Mouse (Mus musculus) embryonic facial prominence, embryonic 10.5 days (tissue): ENCODE data around the gene Pde4d. TPM values are rescaled to one million over a fixed set of nuclear protein-coding genes. Genes with fewer than 3 reads are reported as not detected.
A peak's percentile ranks its signal among the peaks of the same experiment; 100 is the strongest.

ENCODE experiments used
- DNase-seq: peaks from one replicate; pipeline ENCODE4 v3.0.0-alpha.2; 2017; ENCODE audit warnings: low spot score
- H3K27ac ChIP-seq: fragments of 300-500 bp; sonication (generic); replicated peaks from 2 replicates; pipeline ENCODE4 v1.5.1; 2016; ENCODE audit warnings: mild to moderate bottlenecking
- H3K27me3 ChIP-seq: fragments of 300-500 bp; sonication (generic); replicated peaks from 2 replicates; pipeline ENCODE4 v1.6.1; 2016; ENCODE audit warnings: low read depth, mild to moderate bottlenecking; ENCODE audit not compliant: poor library complexity, severe bottlenecking
- H3K36me3 ChIP-seq: fragments of 300-500 bp; sonication (generic); replicated peaks from 2 replicates; pipeline ENCODE4 v1.6.1; 2016; ENCODE audit warnings: mild to moderate bottlenecking, moderate library complexity
- H3K4me1 ChIP-seq: fragments of 300-500 bp; sonication (generic); 2 replicates; pipeline ENCODE4 v1.6.1; 2016
- H3K4me3 ChIP-seq: fragments of 300-500 bp; sonication (generic); 2 replicates; pipeline ENCODE4 v1.5.1; 2016; ENCODE audit warnings: mild to moderate bottlenecking, moderate library complexity
- H3K9me3 ChIP-seq: fragments of 300-500 bp; sonication (generic); 2 replicates; pipeline ENCODE4 v1.6.1; 2016; ENCODE audit warnings: mild to moderate bottlenecking
- WGBS: fragments of 180-500 bp; shearing (Covaris S2); methylation state at CpG from one replicate; pipeline ENCODE4 v1.1.7; 2016; 5-methylcytosine and 5-hydroxymethylcytosine counted together
- polyA plus RNA-seq: library from polyadenylated mRNA; unstranded; fragments of >200 nt; fragmentation: Nextera tagmentation; extraction: Ambion mirVana; gene quantifications from 2 replicates; pipeline ENCODE4 v1.2.1, GENCODE M21; 2016

Gene Pde4d
- polyA plus RNA-seq, 1 experiment from 2014 or later = 19.7 TPM

DNA sequence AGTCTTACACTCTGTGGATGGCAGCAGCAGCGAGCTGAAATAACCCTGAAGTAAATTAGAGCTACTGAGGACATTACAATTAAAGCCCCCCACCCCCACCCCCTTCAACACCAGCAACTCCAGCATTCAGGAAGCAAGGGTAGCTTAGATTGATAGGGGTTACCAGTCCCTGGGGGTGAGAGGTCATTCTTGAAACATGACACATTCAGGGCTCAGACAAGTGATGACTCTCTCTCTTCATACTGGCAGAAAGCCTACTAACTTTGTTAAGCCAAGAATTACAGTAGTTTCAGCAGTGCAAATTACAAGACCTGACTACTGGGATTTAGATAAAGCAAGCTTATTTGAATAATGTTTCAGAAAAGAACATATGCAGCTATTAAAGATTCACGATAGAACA lies 455.4 kb downstream of the Pde4d start:
- WGBS = 63% methylated on average over 2 of the region's 2 CpGs
- Histone ChIP-seq H3K4me1 (peaks cover 16% of the 10 kb centered on the region), H3K4me3 (no peak overlapping the region), H3K36me3 (no peaks in the 10 kb centered on the region), H3K27me3 (no peaks in the 10 kb centered on the region), H3K27ac (no peak overlapping the region), H3K9me3 (no peaks in the 10 kb centered on the region)
- peak; percentile 14 for DNase-seq

DNA sequence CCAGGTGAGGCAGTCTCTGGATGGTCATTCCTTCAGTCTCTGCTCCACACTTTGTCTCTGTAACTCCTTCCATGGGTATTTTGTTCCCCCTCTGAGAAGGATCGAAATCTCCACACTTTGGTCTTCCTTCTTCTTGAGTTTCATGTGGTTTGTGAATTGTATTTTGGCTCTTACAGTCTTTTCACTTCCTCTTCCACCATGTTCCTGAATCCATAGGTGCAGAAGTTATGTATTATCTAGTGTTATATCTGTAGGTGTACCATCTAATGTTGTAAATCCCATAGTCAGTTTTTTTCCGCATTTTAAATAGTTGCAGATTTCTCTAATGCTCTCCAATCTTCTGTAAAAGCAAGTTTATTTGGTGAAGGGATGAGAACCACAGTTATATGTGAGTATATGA lies 459.4 kb downstream of the Pde4d start:
- no peaks in the 10 kb centered on the region for H3K36me3 ChIP-seq
- H3K27ac ChIP-seq = no peak overlapping the region
- H3K27me3 ChIP-seq = no peaks in the 10 kb centered on the region
- no peak for DNase-seq
- H3K4me1 ChIP-seq = peaks cover 16% of the 10 kb centered on the region
- H3K9me3 ChIP-seq = no peaks in the 10 kb centered on the region
- WGBS = 88% methylated on average over 2 of the region's 2 CpGs
- H3K4me3 ChIP-seq = no peak overlapping the region

DNA sequence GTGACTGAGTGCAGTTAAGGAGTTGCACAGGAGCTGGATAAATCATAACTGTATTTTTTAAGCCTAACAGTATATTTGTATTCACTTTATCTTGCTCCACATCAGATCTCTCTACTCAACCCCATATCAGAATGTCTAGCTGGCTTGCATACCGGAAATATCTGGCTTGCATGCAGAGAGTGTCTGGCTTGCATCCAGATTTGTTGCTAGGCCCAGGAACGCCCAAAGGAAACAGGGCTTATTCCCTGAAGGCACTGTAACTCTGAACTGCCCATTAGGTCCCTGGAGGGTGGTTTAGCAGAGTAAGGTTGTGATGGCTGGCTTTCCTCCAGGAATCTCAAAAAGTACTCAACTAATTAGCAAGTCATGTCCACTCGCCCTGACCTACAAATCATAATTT lies 464.9 kb downstream of the Pde4d start:
- no peak overlapping the region for H3K27ac ChIP-seq
- 82% methylated on average over 3 of the region's 3 CpGs for WGBS
- no peak overlapping the region for H3K4me3 ChIP-seq
- H3K27me3 ChIP-seq = no peaks in the 10 kb centered on the region
- H3K9me3 ChIP-seq = no peaks in the 10 kb centered on the region
- no peaks in the 10 kb centered on the region for H3K36me3 ChIP-seq
- no peak for DNase-seq
- H3K4me1 ChIP-seq = no peaks in the 10 kb centered on the region

- no peaks in the 10 kb centered on the region for H3K9me3 ChIP-seq
- no peak overlapping the region for H3K4me3 ChIP-seq
- H3K27ac ChIP-seq = no peak overlapping the region
- no peak for DNase-seq
- 68% methylated on average over 4 of the region's 4 CpGs for WGBS
- H3K36me3 ChIP-seq = no peaks in the 10 kb centered on the region
- no peaks in the 10 kb centered on the region for H3K4me1 ChIP-seq
- H3K27me3 ChIP-seq = no peaks in the 10 kb centered on the region
Observed at GRCm38 (mm10) chr13:108921146-108921545, 471.4 kb downstream of the Pde4d start.

GRCm38 (mm10) chr13:108934854-108935253 lies 485.1 kb downstream of the Pde4d start:
- Histone ChIP-seq H3K4me3 (no peak overlapping the region), H3K4me1 (no peaks in the 10 kb centered on the region), H3K9me3 (no peaks in the 10 kb centered on the region), H3K27me3 (no peaks in the 10 kb centered on the region), H3K27ac (no peak overlapping the region), H3K36me3 (no peaks in the 10 kb centered on the region)
- WGBS = 86% methylated on average over 3 of the region's 3 CpGs
- DNase-seq = no peak

DNA sequence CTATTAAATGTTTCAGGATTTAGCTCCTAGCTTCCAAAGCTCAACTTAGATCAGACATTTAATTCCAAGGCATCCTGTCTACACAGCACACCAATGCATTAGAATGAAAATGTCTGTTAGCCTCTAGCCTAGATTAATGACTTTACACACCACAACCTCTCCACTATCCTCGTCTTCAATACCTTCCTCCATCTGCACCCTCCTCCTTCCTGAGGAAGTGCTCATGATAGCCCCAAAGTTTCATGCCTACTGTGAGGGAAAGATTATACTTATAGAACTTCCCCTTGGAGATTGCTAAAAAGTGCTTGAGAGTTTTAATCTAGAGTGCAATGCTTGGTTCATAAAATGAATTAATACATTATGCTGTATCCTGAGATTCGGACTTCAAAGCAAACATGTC lies 487.5 kb downstream of the Pde4d start:
- Histone ChIP-seq H3K4me3 (no peak overlapping the region), H3K36me3 (no peaks in the 10 kb centered on the region), H3K27ac (no peak overlapping the region), H3K4me1 (no peaks in the 10 kb centered on the region), H3K9me3 (0 out of 2 replicates have a peak, but pooled peaks cover 4% of the 10 kb centered on the region), H3K27me3 (no peaks in the 10 kb centered on the region)
- DNase-seq = no peak
- 72% methylated on average over 2 of the region's 2 CpGs for WGBS

DNA sequence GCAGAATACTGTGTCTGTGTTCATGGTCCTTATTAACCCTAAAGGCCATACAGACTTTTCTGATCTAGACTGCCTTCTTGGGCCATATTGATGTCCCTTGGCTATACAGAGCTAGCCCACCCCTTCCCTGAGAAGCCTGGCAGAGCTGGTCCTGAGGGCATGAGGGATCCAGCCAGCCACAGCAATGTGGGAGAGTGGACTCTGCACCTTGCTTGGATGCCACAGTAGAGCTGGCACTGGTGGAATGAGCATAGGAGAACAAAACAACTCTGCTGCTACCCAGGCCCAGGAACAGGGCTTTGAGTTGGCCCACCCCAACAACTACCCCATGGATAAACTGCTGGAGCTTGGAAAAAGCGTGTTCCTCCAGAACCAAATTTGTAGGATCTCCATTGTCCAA lies 503.2 kb downstream of the Pde4d start:
- DNase-seq = no peak
- Histone ChIP-seq H3K9me3 (no peaks in the 10 kb centered on the region), H3K36me3 (no peaks in the 10 kb centered on the region), H3K4me3 (no peak overlapping the region), H3K4me1 (no peaks in the 10 kb centered on the region), H3K27me3 (no peaks in the 10 kb centered on the region), H3K27ac (no peak overlapping the region)
- WGBS = 96% methylated on average over 1 of the region's 1 CpGs

DNA sequence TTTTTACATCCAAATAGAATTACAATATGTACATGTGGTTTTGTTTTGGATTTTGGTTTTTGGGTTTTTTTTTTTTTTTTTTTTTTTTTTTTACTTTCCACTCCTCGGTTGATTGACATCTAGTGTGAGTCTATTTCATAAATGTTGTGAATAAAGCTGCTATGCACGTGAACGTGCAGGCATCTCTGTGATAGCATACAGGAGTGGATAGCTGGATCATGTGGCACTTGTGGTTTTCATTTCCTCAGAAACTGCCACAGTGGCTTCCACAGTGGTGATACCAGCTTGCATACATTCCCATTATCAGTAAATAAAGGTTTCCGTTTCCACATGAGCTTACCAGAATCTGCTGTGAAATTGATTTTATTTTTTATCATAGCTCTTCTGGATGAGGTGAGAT lies 506.3 kb downstream of the Pde4d start:
- DNase-seq = no peak
- Histone ChIP-seq H3K9me3 (no peaks in the 10 kb centered on the region), H3K27me3 (no peaks in the 10 kb centered on the region), H3K36me3 (no peaks in the 10 kb centered on the region), H3K4me3 (no peak overlapping the region), H3K4me1 (no peaks in the 10 kb centered on the region), H3K27ac (no peak overlapping the region)
- WGBS = 88% methylated on average over 4 of the region's 4 CpGs

DNA sequence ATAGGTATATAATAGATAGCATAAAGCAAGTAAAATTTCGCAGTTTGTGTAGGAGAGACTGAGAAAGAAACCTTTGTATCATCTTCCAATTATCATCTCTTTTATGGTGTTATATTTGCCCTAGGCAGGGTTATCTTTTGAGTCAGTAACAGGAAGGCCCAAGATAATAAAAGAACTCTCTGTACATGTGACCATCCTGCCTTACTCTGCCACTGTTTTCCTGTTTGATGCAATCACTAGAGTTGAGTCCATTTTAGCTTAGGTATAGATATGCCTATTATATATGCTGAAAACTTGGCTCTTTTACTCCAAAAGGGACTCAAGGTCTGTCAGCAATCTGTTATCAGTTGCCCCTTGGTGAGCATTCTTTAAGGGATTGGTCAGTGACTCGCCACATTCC lies 514.3 kb downstream of the Pde4d start:
- Histone ChIP-seq H3K9me3 (no peaks in the 10 kb centered on the region), H3K36me3 (no peaks in the 10 kb centered on the region), H3K27ac (no peak overlapping the region), H3K4me3 (no peak overlapping the region), H3K4me1 (no peaks in the 10 kb centered on the region), H3K27me3 (no peaks in the 10 kb centered on the region)
- DNase-seq = no peak
- 85% methylated on average over 2 of the region's 2 CpGs for WGBS

DNA sequence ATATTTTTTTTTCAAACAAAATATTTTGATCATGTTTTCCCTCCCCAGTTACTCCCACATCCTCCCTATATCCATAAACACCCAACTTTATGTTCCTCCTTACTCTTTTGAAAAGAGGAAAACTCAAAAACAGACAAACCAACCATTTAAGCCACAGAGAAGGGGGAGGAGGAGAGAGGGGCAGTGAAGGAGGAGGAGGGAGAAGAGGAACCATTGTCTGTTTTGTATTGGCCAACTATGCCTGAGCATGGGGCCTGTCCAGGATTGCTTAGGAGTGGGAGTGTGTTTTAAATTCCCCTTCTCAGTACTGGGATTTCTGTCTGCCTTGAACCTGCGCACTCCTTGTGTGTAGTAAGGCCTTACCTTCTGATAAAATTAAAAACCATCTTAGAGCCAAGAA lies 531.4 kb downstream of the Pde4d start:
- DNase-seq = no peak
- H3K36me3 ChIP-seq = no peaks in the 10 kb centered on the region
- H3K9me3 ChIP-seq = no peaks in the 10 kb centered on the region
- H3K4me3 ChIP-seq = no peak overlapping the region
- H3K4me1 ChIP-seq = no peaks in the 10 kb centered on the region
- H3K27me3 ChIP-seq = no peaks in the 10 kb centered on the region
- no peak overlapping the region for H3K27ac ChIP-seq
- WGBS = 97% methylated on average over 1 of the region's 1 CpGs

GRCm38 (mm10) chr13:108998739-108999138 lies 549.0 kb downstream of the Pde4d start:
- no peak for DNase-seq
- H3K9me3 ChIP-seq = no peaks in the 10 kb centered on the region
- H3K4me3 ChIP-seq = no peak overlapping the region
- H3K27ac ChIP-seq = no peak overlapping the region
- H3K36me3 ChIP-seq = no peaks in the 10 kb centered on the region
- WGBS = 65% methylated on average over 2 of the region's 2 CpGs
- no peaks in the 10 kb centered on the region for H3K4me1 ChIP-seq
- H3K27me3 ChIP-seq = no peaks in the 10 kb centered on the region

- DNase-seq = no peak
- H3K27ac ChIP-seq = no peak overlapping the region
- H3K27me3 ChIP-seq = no peaks in the 10 kb centered on the region
- H3K9me3 ChIP-seq = no peaks in the 10 kb centered on the region
- 90% methylated on average over 1 of the region's 1 CpGs for WGBS
- H3K36me3 ChIP-seq = no peaks in the 10 kb centered on the region
- H3K4me3 ChIP-seq = no peak overlapping the region
- no peaks in the 10 kb centered on the region for H3K4me1 ChIP-seq
Observed at GRCm38 (mm10) chr13:109024703-109025102, 575.0 kb downstream of the Pde4d start.

GRCm38 (mm10) chr13:109047126-109047525 lies 597.4 kb downstream of the Pde4d start:
- 84% methylated on average over 7 of the region's 7 CpGs for WGBS
- Histone ChIP-seq H3K27me3 (no peaks in the 10 kb centered on the region), H3K9me3 (no peaks in the 10 kb centered on the region), H3K4me1 (no peaks in the 10 kb centered on the region), H3K27ac (no peak overlapping the region), H3K36me3 (no peaks in the 10 kb centered on the region), H3K4me3 (no peak overlapping the region)
- no peak for DNase-seq

DNA sequence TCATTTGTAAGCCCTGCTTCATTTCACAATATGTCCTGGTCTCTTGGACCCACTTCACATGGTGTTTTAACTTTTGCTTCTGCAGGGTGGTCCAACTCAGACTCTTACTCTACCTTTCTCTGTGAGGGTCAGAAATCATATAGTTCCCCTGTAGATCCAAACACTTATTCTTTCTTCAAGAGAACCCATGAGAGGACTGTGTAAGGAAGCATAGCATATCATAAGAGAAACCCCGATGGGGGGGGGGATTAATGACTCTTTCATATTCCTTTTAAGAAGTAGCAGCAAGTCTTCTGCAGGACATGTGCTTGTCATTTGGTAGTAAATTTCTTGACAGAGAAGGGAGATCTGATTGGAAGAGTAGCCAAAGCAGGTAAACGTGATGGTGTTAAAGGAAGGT lies 603.1 kb downstream of the Pde4d start:
- 80% methylated on average over 2 of the region's 2 CpGs for WGBS
- no peak overlapping the region for H3K27ac ChIP-seq
- no peak overlapping the region for H3K4me3 ChIP-seq
- H3K4me1 ChIP-seq = no peaks in the 10 kb centered on the region
- DNase-seq = no peak
- no peaks in the 10 kb centered on the region for H3K36me3 ChIP-seq
- no peaks in the 10 kb centered on the region for H3K9me3 ChIP-seq
- H3K27me3 ChIP-seq = no peaks in the 10 kb centered on the region
